Comparison of ENCODE assay signal across 16 mouse cellular contexts in the genomic region with DNA sequence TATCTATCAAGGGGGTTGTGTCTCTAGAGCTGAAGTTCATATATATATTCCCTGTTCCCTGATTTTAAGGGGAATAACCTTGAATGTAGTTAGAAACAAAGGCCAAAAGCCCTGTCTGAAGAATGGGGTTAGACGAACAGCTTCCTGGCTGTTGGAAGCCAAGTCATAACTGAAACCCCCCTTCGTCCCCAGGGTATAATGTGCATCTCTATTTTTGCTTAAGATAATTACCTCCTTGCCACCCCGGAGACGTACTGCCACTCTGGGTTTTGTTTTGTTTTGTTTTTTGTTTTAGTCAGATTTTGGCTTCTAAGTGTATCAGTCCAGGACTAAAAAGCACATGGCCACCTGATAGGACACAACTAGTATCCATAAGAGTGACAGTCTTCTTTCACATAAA.
"Had no signal": no experiment of that assay in that cellular context is flagged by ENCODE, and none has a peak within 500 bp of the region (broad histone marks: within the 10 kb centered on the region; RNA-seq: fewer than 3 reads in every experiment).

No protein-coding gene starts in this region.

- H3K4me3 ChIP-seq: neural tube, embryonic 12.5 days; neural tube, embryonic 13.5 days; neural tube, embryonic 15.5 days; stomach, embryonic 15.5 days had no signal

- DNase-seq: retina, postnatal 1 day; right cerebral cortex, adult 18-20 months; right cerebral cortex, postnatal 14 days; right cerebral cortex, postnatal 25 days; right cerebral cortex, postnatal 4 days; spleen, adult 18-20 months; thymus, adult 18-20 months; thymus, adult 2 months; thymus, postnatal 14 days; thymus, postnatal 25 days; thymus, postnatal 36 days; thymus, postnatal 4 days had no signal

- H3K27me3 ChIP-seq: neural tube, embryonic 12.5 days; neural tube, embryonic 13.5 days; neural tube, embryonic 15.5 days; stomach, embryonic 15.5 days had no signal

- H3K9ac ChIP-seq: neural tube, embryonic 12.5 days; neural tube, embryonic 13.5 days; neural tube, embryonic 15.5 days; stomach, embryonic 15.5 days had no signal

- H3K4me1 ChIP-seq: neural tube, embryonic 12.5 days; neural tube, embryonic 15.5 days had no signal

- H3K9me3 ChIP-seq: neural tube, embryonic 12.5 days; neural tube, embryonic 13.5 days; neural tube, embryonic 15.5 days; stomach, embryonic 15.5 days had no signal

- H3K36me3 ChIP-seq: neural tube, embryonic 13.5 days; stomach, embryonic 15.5 days had no signal

- H3K27ac ChIP-seq: neural tube, embryonic 12.5 days; neural tube, embryonic 13.5 days; neural tube, embryonic 15.5 days; stomach, embryonic 15.5 days had no signal

- H3K4me2 ChIP-seq: neural tube, embryonic 12.5 days; neural tube, embryonic 13.5 days; neural tube, embryonic 15.5 days; stomach, embryonic 15.5 days had no signal
